Mouse (Mus musculus) heart, adult 8-10 months (tissue): Measurements from ENCODE around the gene Rpl19. TPM values are rescaled to one million over a fixed set of nuclear protein-coding genes. Genes with fewer than 3 reads are reported as not detected.
A peak's percentile ranks its signal among the peaks of the same experiment; 100 is the strongest.

ENCODE experiments used
- DNase-seq: peaks from one replicate; pipeline ENCODE4 v3.0.0; 2022; ENCODE audit warnings: low spot score
- microRNA-seq: library from miRNA; unstranded; fragments of <30 nt; microRNA quantifications from one replicate; pipeline ENCODE4 v1.2.0, GENCODE M21; 2022
- total RNA-seq, 4 experiments: library from RNA; stranded (reverse); gene quantifications; 2 replicates each; pipeline ENCODE4 v1.2.4; 2022

Gene Rpl19
- total RNA-seq, 4 experiments from 2014 or later, result 503 to 616 (median 589) TPM

- DNase-seq, result no peak
Measured at GRCm38 (mm10) chr11:98052129-98052988, 25.8 kb downstream of the Rpl19 start.

- peak; percentile 46 for DNase-seq
Measured at GRCm38 (mm10) chr11:98052989-98053834, 26.7 kb downstream of the Rpl19 start, which contains the start of gene Stac2. TSS of gene Stac2 (minus strand) at chr11:98053462.

- no peak for DNase-seq
Measured at GRCm38 (mm10) chr11:98057466-98057865, 31.0 kb downstream of the Rpl19 start.

GRCm38 (mm10) chr11:98057998-98058397, 31.5 kb downstream of the Rpl19 start:
- no peak for DNase-seq

GRCm38 (mm10) chr11:98059662-98060061, 33.2 kb downstream of the Rpl19 start:
- DNase-seq, result no peak

- DNase-seq, result no peak
Measured at GRCm38 (mm10) chr11:98060104-98060692, 33.7 kb downstream of the Rpl19 start.

- no peak for DNase-seq
Measured at GRCm38 (mm10) chr11:98061441-98061840, 34.9 kb downstream of the Rpl19 start.

GRCm38 (mm10) chr11:98061904-98062562, 35.5 kb downstream of the Rpl19 start:
- DNase-seq, result no peak

GRCm38 (mm10) chr11:98066201-98066600, 39.7 kb downstream of the Rpl19 start:
- no peak for DNase-seq

- DNase-seq, result no peak
Measured at GRCm38 (mm10) chr11:98067255-98067654, 40.7 kb downstream of the Rpl19 start.

GRCm38 (mm10) chr11:98073442-98073841, 46.9 kb downstream of the Rpl19 start:
- no peak for DNase-seq

- peak; percentile 87 for DNase-seq
Measured at GRCm38 (mm10) chr11:98075195-98075808, 48.8 kb downstream of the Rpl19 start.

GRCm38 (mm10) chr11:98077086-98077485, 50.6 kb downstream of the Rpl19 start:
- peak; percentile 48 for DNase-seq

Small RNAs within 50 kb of the gene (microRNA-seq; reads per million reads assigned to microRNA genes)
- not detected for gene Gm27597

Other genes with a start within 250 kb of the Rpl19 start
- gene Rpl23, start 244.3 kb upstream of the Rpl19 start, total RNA-seq, result 100 to 1,000 TPM; 425 to 610 (median 521) TPM
- gene Lasp1, start 227.7 kb upstream of the Rpl19 start, total RNA-seq, result 10 to 100 TPM; 20.1 to 32.0 (median 25.8) TPM
- gene B230217C12Rik, start 185.9 kb upstream of the Rpl19 start, total RNA-seq, result 1 to 10 TPM in 1 of 4 experiments, under 1 TPM in 3; 0.22 to 1.7 (median 0.51) TPM
- under 1 TPM; 0.28 to 0.56 (median 0.31) TPM for gene Fbxo47, start 142.6 kb upstream of the Rpl19 start, total RNA-seq
- gene Plxdc1, start 40.3 kb upstream of the Rpl19 start, total RNA-seq, result 1 to 10 TPM; 2.7 to 4.5 (median 3.4) TPM
- under 1 TPM; 0.22 to 0.87 (median 0.45) TPM for gene Arl5c, start 30.5 kb upstream of the Rpl19 start, total RNA-seq
- gene Cacnb1, start 3.7 kb upstream of the Rpl19 start, total RNA-seq, result 1 to 10 TPM; 6.2 to 8.5 (median 6.5) TPM
- under 1 TPM; 0.16 to 0.23 (median 0.19) TPM for gene Stac2, start 26.8 kb downstream of the Rpl19 start, total RNA-seq
- 10 to 100 TPM; 16.6 to 22.3 (median 18.8) TPM for gene Fbxl20, start 123.7 kb downstream of the Rpl19 start, total RNA-seq
- gene Med1, start 166.6 kb downstream of the Rpl19 start, total RNA-seq, result 10 to 100 TPM; 40.4 to 41.8 (median 41.2) TPM
- 10 to 100 TPM; 20.1 to 22.5 (median 21.8) TPM for gene Cdk12, start 176.3 kb downstream of the Rpl19 start, total RNA-seq